Mouse (Mus musculus) myocyte (in vitro differentiated cells): ENCODE results near the gene Ryr2. TPM values are rescaled to one million over a fixed set of nuclear protein-coding genes. Genes with fewer than 3 reads are reported as not detected.

Experiments used
- H3K27me3 ChIP-seq: one replicate; pipeline ENCODE4 v1.6.1; 2011; ENCODE audit not compliant: control insufficient read depth, insufficient read depth, insufficient read length
- H3K36me3 ChIP-seq: one replicate; pipeline ENCODE4 v1.6.1; 2011; ENCODE audit not compliant: control insufficient read depth, insufficient read depth
- H3K4me2 ChIP-seq: one replicate; pipeline ENCODE4 v1.6.1; 2011; ENCODE audit warnings: low read depth, control low read depth
- H3K4me3 ChIP-seq: one replicate; pipeline ENCODE4 v1.5.1; 2011; ENCODE audit warnings: mild to moderate bottlenecking, control low read depth, moderate library complexity
- H3K79me2 ChIP-seq: one replicate; pipeline ENCODE4 v1.6.1; 2011; ENCODE audit not compliant: control insufficient read depth, insufficient read depth
- H3ac ChIP-seq: one replicate; pipeline ENCODE4 v1.6.1; 2011; ENCODE audit not compliant: control insufficient read depth, insufficient read length
- CEBPB ChIP-seq: IDR thresholded peaks from 2 replicates; pipeline ENCODE4 v1.6.1; 2011; ENCODE audit warnings: mild to moderate bottlenecking, moderate library complexity; ENCODE audit not compliant: poor library complexity, insufficient read depth, severe bottlenecking
- E2F4 ChIP-seq: IDR thresholded peaks from one replicate; pipeline ENCODE4 v1.6.1; 2011; ENCODE audit warnings: mild to moderate bottlenecking, control low read depth, moderate library complexity; ENCODE audit not compliant: insufficient read depth
- MAX ChIP-seq: IDR thresholded peaks from one replicate; pipeline ENCODE4 v1.6.1; 2011; ENCODE audit warnings: low read depth, mild to moderate bottlenecking, control low read depth
- MYOD1 ChIP-seq, 3 experiments: IDR thresholded peaks; one replicate each; pipeline ENCODE4 v1.6.1; 2011; ENCODE audit warnings: control low read depth in 2 of 3, low read depth in 2 of 3, mild to moderate bottlenecking in 2 of 3, moderate library complexity in 1 of 3; ENCODE audit not compliant: insufficient read length in 2 of 3, control insufficient read depth in 1 of 3
- MYOG ChIP-seq, 3 experiments: IDR thresholded peaks; one replicate each; pipeline ENCODE4 v1.6.1; 2011; ENCODE audit warnings: control low read depth in 2 of 3, low read depth in 2 of 3, mild to moderate bottlenecking in 2 of 3; ENCODE audit not compliant: insufficient read length in 2 of 3, control insufficient read depth in 1 of 3, insufficient read depth in 1 of 3
- POLR2A ChIP-seq: IDR thresholded peaks from one replicate; pipeline ENCODE4 v1.6.1; 2011; ENCODE audit warnings: low read depth, mild to moderate bottlenecking, control low read depth, moderate library complexity; ENCODE audit not compliant: insufficient read length
- POLR2AphosphoS2 ChIP-seq: IDR thresholded peaks from one replicate; pipeline ENCODE4 v1.6.1; 2011; ENCODE audit warnings: low read depth, control low read depth; ENCODE audit not compliant: insufficient read length
- REST ChIP-seq: IDR thresholded peaks from one replicate; pipeline ENCODE4 v1.6.1; 2011; ENCODE audit warnings: mild to moderate bottlenecking, control low read depth, moderate library complexity; ENCODE audit not compliant: insufficient read depth, insufficient read length
- SRF ChIP-seq: IDR thresholded peaks from one replicate; pipeline ENCODE4 v1.6.1; 2011; ENCODE audit warnings: low read depth; ENCODE audit not compliant: control insufficient read depth, insufficient read length
- TCF12 ChIP-seq: IDR thresholded peaks from one replicate; pipeline ENCODE4 v1.6.1; 2011; ENCODE audit warnings: mild to moderate bottlenecking, control low read depth; ENCODE audit not compliant: poor library complexity, insufficient read depth, severe bottlenecking
- TCF3 ChIP-seq: IDR thresholded peaks from one replicate; pipeline ENCODE4 v1.6.1; 2011; ENCODE audit warnings: low read depth, control low read depth; ENCODE audit not compliant: insufficient read length
- USF1 ChIP-seq: IDR thresholded peaks from one replicate; pipeline ENCODE4 v1.6.1; 2011; ENCODE audit warnings: low read depth, mild to moderate bottlenecking, control low read depth, moderate library complexity
- polyA plus RNA-seq: library from polyadenylated mRNA; unstranded; fragments of >200 nt; fragmentation: generic; extraction: Trizol; gene quantifications from one replicate; pipeline ENCODE4 v1.2.1, GENCODE M21; 2012; ENCODE audit warnings: missing spikeins

Gene Ryr2
- polyA plus RNA-seq, 1 experiment, result not detected

DNA sequence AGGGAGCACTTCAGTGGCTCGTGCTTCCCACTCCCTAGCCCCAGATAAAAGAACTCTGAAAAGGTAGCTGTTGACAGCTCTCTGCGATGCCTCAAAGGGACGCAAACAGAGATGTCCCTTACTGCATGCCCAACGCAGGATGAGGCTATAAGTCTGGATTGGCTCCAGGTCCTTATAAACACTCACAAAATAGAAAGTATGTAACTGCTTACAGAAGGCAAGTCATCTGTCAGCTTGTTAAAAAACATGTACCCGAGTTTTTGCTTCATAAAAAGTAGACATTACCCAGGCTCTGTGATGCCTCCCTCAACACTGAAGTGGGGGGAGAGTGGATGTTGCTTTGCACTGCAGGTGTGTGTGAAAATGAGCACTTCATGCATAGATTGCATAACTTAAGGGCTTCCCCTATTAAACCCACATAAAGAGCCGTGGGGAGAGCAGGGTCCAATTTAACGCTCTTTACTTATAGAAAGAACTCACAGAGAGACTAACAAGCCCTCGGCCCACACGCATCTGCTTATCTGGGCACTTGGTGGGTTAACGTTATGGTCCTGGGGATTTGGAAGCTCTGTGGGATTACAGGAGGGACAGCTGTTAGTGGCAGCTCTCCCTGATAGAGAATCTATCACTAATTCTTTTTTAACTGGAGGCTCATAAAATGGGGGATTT lies 23.2 kb downstream of the Ryr2 start:
- Histone ChIP-seq H3K36me3 (no peaks in the 10 kb centered on the region), H3K79me2 (no peaks in the 10 kb centered on the region), H3ac (no peak overlapping the region), H3K4me3 (no peak overlapping the region), H3K27me3 (peaks cover 5% of the 10 kb centered on the region), H3K4me2 (no peak overlapping the region)
- TF ChIP-seq USF1 (no peak), CEBPB (no peak), TCF3 (no peak), MYOD1 (IDR thresholded peaks at IDR 0.05; ENCODE audit: control insufficient read depth in 1 of 3, insufficient read length in 2 of 3, low read depth in 2 of 3) (no peak), SRF (no peak), REST (no peak)

DNA sequence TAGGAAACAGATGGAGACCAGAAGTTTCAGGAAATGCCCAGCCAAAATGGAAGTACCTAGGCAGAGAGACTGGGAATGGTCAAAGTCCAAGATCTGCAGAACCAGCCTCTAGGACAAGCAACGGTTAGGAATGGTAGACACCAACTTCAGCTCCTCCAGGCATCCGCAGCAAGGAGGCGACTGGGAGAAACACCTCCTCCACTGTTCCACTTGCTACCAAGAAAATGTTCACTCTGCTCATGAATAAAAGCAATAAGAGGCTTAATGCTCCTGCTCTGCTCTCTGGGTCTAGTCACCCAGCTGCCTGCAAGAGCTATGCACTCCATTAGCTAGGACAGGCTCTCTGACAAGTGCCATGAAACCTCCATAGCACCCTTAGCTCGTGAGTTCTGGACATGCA lies 26.2 kb downstream of the Ryr2 start:
- H3K4me3 ChIP-seq, result no peak overlapping the region
- H3K36me3 ChIP-seq, result no peaks in the 10 kb centered on the region
- no peak overlapping the region for H3ac ChIP-seq
- no peaks in the 10 kb centered on the region for H3K79me2 ChIP-seq
- H3K4me2 ChIP-seq, result no peak overlapping the region
- no peak for TF ChIP-seq MYOD1 (IDR thresholded peaks at IDR 0.05; ENCODE audit: control insufficient read depth in 1 of 3, insufficient read length in 2 of 3, low read depth in 2 of 3)
- no peak for TF ChIP-seq MYOG (IDR thresholded peaks at IDR 0.05; ENCODE audit: control insufficient read depth in 1 of 3, insufficient read depth in 1 of 3, insufficient read length in 2 of 3, low read depth in 2 of 3)
- no peak for TF ChIP-seq TCF12
- TF ChIP-seq POLR2A, result no peak
- no peak for TF ChIP-seq SRF
- TF ChIP-seq E2F4, result no peak
- TF ChIP-seq MAX, result no peak
- no peak for TF ChIP-seq CEBPB
- no peak for TF ChIP-seq USF1
- no peak for TF ChIP-seq POLR2AphosphoS2
- no peak for TF ChIP-seq TCF3
- no peak for TF ChIP-seq REST
- peaks cover 5% of the 10 kb centered on the region for H3K27me3 ChIP-seq

DNA sequence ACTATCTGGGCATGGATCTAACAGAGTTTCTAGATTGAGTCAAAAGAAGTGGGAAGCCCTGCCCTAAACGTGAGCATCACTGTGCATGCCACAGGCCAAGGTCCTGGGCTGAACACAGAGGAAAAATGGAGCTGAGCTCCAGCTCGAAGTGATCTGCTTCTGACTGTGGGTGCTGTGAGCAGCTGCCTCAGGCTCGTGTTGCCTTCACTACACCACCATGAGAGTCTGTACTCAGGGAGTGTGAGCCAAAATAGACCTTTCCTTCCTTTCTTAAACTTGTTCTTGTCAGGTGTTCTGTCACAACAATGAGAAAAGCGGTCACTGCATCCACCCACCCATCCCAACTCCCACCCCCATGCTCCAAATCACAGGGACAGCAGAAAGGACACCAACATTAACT lies 27.2 kb downstream of the Ryr2 start:
- Histone ChIP-seq H3K79me2 (no peaks in the 10 kb centered on the region), H3K27me3 (peaks cover 5% of the 10 kb centered on the region), H3K4me3 (no peak overlapping the region), H3K36me3 (no peaks in the 10 kb centered on the region), H3ac (no peak overlapping the region), H3K4me2 (no peak overlapping the region)
- TF ChIP-seq CEBPB (no peak), TCF3 (no peak), SRF (no peak)

DNA sequence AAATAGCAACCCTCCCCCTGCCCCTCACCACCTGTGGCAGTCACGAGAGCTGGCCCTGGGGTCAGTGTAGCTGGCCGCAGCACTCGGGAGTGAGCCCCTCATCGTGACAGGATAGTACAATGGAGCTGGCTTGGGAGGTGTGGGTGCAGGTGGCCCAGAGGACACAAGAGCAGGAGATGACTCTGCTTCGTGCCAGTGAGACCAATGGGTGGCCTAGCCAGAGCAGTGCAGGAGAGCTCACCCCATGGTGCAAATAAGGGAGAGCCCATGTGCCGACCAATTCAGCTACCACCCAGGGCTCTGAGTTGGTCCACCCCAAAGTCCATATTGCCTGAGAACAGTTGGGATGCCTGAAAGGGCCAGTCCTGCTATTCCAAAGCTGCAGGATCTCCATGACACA lies 31.8 kb downstream of the Ryr2 start:
- no peaks in the 10 kb centered on the region for H3K36me3 ChIP-seq
- H3K27me3 ChIP-seq, result no peaks in the 10 kb centered on the region
- no peak for TF ChIP-seq USF1
- no peak for TF ChIP-seq MAX
- no peak for TF ChIP-seq TCF12
- TF ChIP-seq E2F4, result no peak
- TF ChIP-seq TCF3, result no peak
- TF ChIP-seq MYOD1 (IDR thresholded peaks at IDR 0.05; ENCODE audit: control insufficient read depth in 1 of 3, insufficient read length in 2 of 3, low read depth in 2 of 3), result no peak
- TF ChIP-seq SRF, result no peak
- no peak overlapping the region for H3K4me2 ChIP-seq
- no peak overlapping the region for H3ac ChIP-seq
- H3K4me3 ChIP-seq, result no peak overlapping the region
- H3K79me2 ChIP-seq, result no peaks in the 10 kb centered on the region

DNA sequence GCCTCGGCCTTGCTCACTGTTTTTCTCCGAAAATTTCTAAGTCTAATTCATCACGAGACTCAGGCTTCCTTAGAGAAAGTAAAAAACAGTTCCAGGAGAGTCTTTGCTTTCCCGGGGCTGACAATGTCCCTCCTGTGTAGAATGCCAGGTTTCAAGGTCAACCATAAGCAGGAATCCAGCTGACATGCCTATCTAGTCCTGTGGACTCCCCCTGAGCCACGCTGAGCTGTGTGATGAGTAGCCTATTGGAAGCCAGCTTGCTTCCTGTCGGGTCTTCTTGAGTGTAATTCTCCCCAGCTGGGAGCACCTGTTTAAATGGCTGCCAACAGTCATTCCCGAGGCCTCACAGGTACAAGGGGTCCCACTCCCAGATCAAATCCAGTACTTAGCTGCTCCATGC lies 34.2 kb downstream of the Ryr2 start:
- TF ChIP-seq TCF12 (no peak), MAX (no peak), MYOD1 (IDR thresholded peaks at IDR 0.05; ENCODE audit: control insufficient read depth in 1 of 3, insufficient read length in 2 of 3, low read depth in 2 of 3) (no peak), MYOG (IDR thresholded peaks at IDR 0.05; ENCODE audit: control insufficient read depth in 1 of 3, insufficient read depth in 1 of 3, insufficient read length in 2 of 3, low read depth in 2 of 3) (no peak), POLR2A (no peak), POLR2AphosphoS2 (no peak), USF1 (no peak), CEBPB (no peak), TCF3 (no peak), E2F4 (no peak), SRF (no peak), REST (no peak)
- no peaks in the 10 kb centered on the region for H3K79me2 ChIP-seq
- H3K36me3 ChIP-seq, result no peaks in the 10 kb centered on the region
- no peak overlapping the region for H3K4me2 ChIP-seq
- no peak overlapping the region for H3K4me3 ChIP-seq
- no peaks in the 10 kb centered on the region for H3K27me3 ChIP-seq
- H3ac ChIP-seq, result no peak overlapping the region
